In genomic region chr7:67973180-67974014, GRCm38 (mm10) we compare ENCODE assay signal across 8 mouse cellular contexts. TPM values are rescaled to one million over a fixed set of nuclear protein-coding genes. Genes with fewer than 3 reads are reported as not detected.
DNase-seq lines count a peak whose midpoint lies in the region; ATAC-seq and TF ChIP-seq lines count a peak whose summit lies in the region.

No protein-coding gene starts in this region.

- H3K36me3 ChIP-seq in MEL (ENCODE audit: control insufficient read depth in 1 of 2, insufficient read depth in 2 of 2, low read length in 2 of 2), result peaks cover 0 to 16% of the 10 kb centered on the region in 2 experiments; a peak in 2 of 4 replicates
- H3K36me3 ChIP-seq in heart, embryonic 12.5 days, result no peaks in the 10 kb centered on the region
- H3K36me3 ChIP-seq in kidney, postnatal 0 days (ENCODE audit: insufficient read depth, low read length), result no peaks in the 10 kb centered on the region
- peaks cover 28% of the 10 kb centered on the region for H3K36me3 ChIP-seq in megakaryocyte, embryonic 14.5 days (replicated peaks; ENCODE audit: low read length)

- peak overlapping the region; percentile 86 for H3K27ac ChIP-seq in MEL (ENCODE audit: control insufficient read depth, low read depth, low read length)
- peak overlapping the region; percentile 92 for H3K27ac ChIP-seq in heart, embryonic 12.5 days (ENCODE audit: poor library complexity, severe bottlenecking)
- peak overlapping the region; percentile 63 for H3K27ac ChIP-seq in kidney, postnatal 0 days

- TF ChIP-seq EP300 in MEL (IDR thresholded peaks at IDR 0.05; ENCODE audit: low read depth in 1 of 2, low read length in 2 of 2), result peak; percentile 81 to 90

- TF ChIP-seq RAD21 in MEL (IDR thresholded peaks at IDR 0.05; ENCODE audit: low read depth, low read length), result peak; percentile 1; the same call in 1 of the 2 replicates

- peak; percentile 90 for DNase-seq in MEL (ENCODE audit: low read depth, low spot score)
- peak; percentile 53 for DNase-seq in embryo, embryonic 10 days (ENCODE audit: low spot score)
- peak; percentile 90 for DNase-seq in kidney, postnatal 0 days (ENCODE audit: low spot score)
- no peak for DNase-seq in thymus, adult 18-20 months
- no peak for DNase-seq in right cerebral cortex, postnatal 4 days
- DNase-seq in natural killer cell, adult 2 months (ENCODE audit: low spot score in 2 of 2), result no peak

- H3K4me1 ChIP-seq in MEL (ENCODE audit: control insufficient read depth in 1 of 2, insufficient read depth in 2 of 2, low read length in 2 of 2), result peaks cover 15 to 17% of the 10 kb centered on the region in 2 experiments
- peaks cover 84% of the 10 kb centered on the region for H3K4me1 ChIP-seq in heart, embryonic 12.5 days (replicated peaks)
- peaks cover 46% of the 10 kb centered on the region for H3K4me1 ChIP-seq in kidney, postnatal 0 days (replicated peaks; ENCODE audit: insufficient read depth, low read length)
- peaks cover 81% of the 10 kb centered on the region for H3K4me1 ChIP-seq in megakaryocyte, embryonic 14.5 days

- ATAC-seq in heart, embryonic 12.5 days (ENCODE audit: insufficient number of reproducible peaks, low FRiP score), result peak; percentile 67; the same call in 1 of the 2 replicates
- ATAC-seq in kidney, postnatal 0 days (replicated peaks; ENCODE audit: low FRiP score, low read depth), result no peak

- 4% methylated on average over 15 of the region's 15 CpGs for WGBS in heart, embryonic 12.5 days
- WGBS in kidney, postnatal 0 days, result 4% methylated on average over 15 of the region's 15 CpGs

- H3K9me3 ChIP-seq in MEL (replicated peaks; ENCODE audit: insufficient read depth, low read length), result no peaks in the 10 kb centered on the region
- H3K9me3 ChIP-seq in heart, embryonic 12.5 days (replicated peaks), result no peaks in the 10 kb centered on the region
- no peaks in the 10 kb centered on the region for H3K9me3 ChIP-seq in kidney, postnatal 0 days (replicated peaks; ENCODE audit: low read length)
- no peaks in the 10 kb centered on the region for H3K9me3 ChIP-seq in megakaryocyte, embryonic 14.5 days

- no peak for TF ChIP-seq POLR2A in MEL (IDR thresholded peaks at IDR 0.05; ENCODE audit: control insufficient read depth in 1 of 2, insufficient read depth in 1 of 2, low read depth in 1 of 2, low read length in 2 of 2, poor library complexity in 1 of 2)

- no peaks in the 10 kb centered on the region for H3K27me3 ChIP-seq in MEL (ENCODE audit: control insufficient read depth in 1 of 2, insufficient read depth in 2 of 2, low read length in 2 of 2)
- no peaks in the 10 kb centered on the region for H3K27me3 ChIP-seq in heart, embryonic 12.5 days (replicated peaks)
- no peaks in the 10 kb centered on the region for H3K27me3 ChIP-seq in kidney, postnatal 0 days (ENCODE audit: insufficient read depth, low read length)
- H3K27me3 ChIP-seq in megakaryocyte, embryonic 14.5 days (replicated peaks), result no peaks in the 10 kb centered on the region

- peak overlapping the region; percentile 58 for H3K4me2 ChIP-seq in heart, embryonic 12.5 days
- peak overlapping the region; percentile 21 for H3K4me2 ChIP-seq in kidney, postnatal 0 days (ENCODE audit: low read length)

- no peak for TF ChIP-seq CTCF in MEL (IDR thresholded peaks at IDR 0.05 in 2 of 3, conservative IDR thresholded peaks at IDR 0.05 in 1 of 3; ENCODE audit: control insufficient read depth in 1 of 3, insufficient read depth in 1 of 3, low read depth in 2 of 3, low read length in 3 of 3, poor library complexity in 1 of 3, severe bottlenecking in 1 of 3)
- TF ChIP-seq CTCF in kidney, postnatal 0 days (IDR thresholded peaks at IDR 0.05; ENCODE audit: low read depth), result no peak

- peaks cover 10% of the 10 kb centered on the region for H3K79me2 ChIP-seq in MEL (ENCODE audit: control insufficient read depth, insufficient read depth, low read length, poor library complexity)

- H3K9ac ChIP-seq in MEL (ENCODE audit: control insufficient read depth, low read depth, low read length, poor library complexity, severe bottlenecking), result peak overlapping the region; percentile 58
- peak overlapping the region; percentile 41 for H3K9ac ChIP-seq in heart, embryonic 12.5 days
- 0 out of 2 replicates have a peak overlapping the region, but pooled peaks have one; percentile 8 for H3K9ac ChIP-seq in kidney, postnatal 0 days (ENCODE audit: low read depth, low read length)

- H3K4me3 ChIP-seq in MEL (ENCODE audit: control insufficient read depth in 1 of 2, insufficient read depth in 1 of 2, low read depth in 2 of 2, low read length in 2 of 2), result peak overlapping the region; percentile 27 to 55
- 0 out of 2 replicates have a peak overlapping the region, but pooled peaks have one; percentile 4 for H3K4me3 ChIP-seq in heart, embryonic 12.5 days
- no peak overlapping the region for H3K4me3 ChIP-seq in kidney, postnatal 0 days (replicated peaks; ENCODE audit: low read depth, low read length)
- peak overlapping the region; percentile 87 for H3K4me3 ChIP-seq in megakaryocyte, embryonic 14.5 days (replicated peaks)

TF ChIP-seq in MEL, 35 proteins besides CTCF, POLR2A, EP300 and RAD21:
- TF ChIP-seq ELF1 (IDR thresholded peaks at IDR 0.05; ENCODE audit: low read depth, low read length) (peak; percentile 61), ZC3H11A (IDR thresholded peaks at IDR 0.05; ENCODE audit: low read depth, low read length) (no peak), SIN3A (IDR thresholded peaks at IDR 0.05; ENCODE audit: low read length) (peak; percentile 73), CHD2 (IDR thresholded peaks at IDR 0.05; ENCODE audit: low read length) (peak; percentile 30; the same call in 1 of the 2 replicates), E2F4 (IDR thresholded peaks at IDR 0.05; ENCODE audit: borderline replicate concordance, low read depth, low read length) (no peak), GATA1 (IDR thresholded peaks at IDR 0.05; ENCODE audit: low read depth, low read length) (peak; percentile 90), KAT2A (conservative IDR thresholded peaks at IDR 0.05; ENCODE audit: low read depth, low read length) (0 out of 2 replicates have a peak, but pooled peaks have one; percentile 16), POLR2AphosphoS5 (IDR thresholded peaks at IDR 0.05; ENCODE audit: borderline replicate concordance, low read depth, low read length) (no peak), MXI1 (IDR thresholded peaks at IDR 0.05; ENCODE audit: low read depth, low read length) (0 out of 2 replicates have a peak, but pooled peaks have one; percentile 48), CHD1 (IDR thresholded peaks at IDR 0.05; ENCODE audit: low read depth, low read length) (peak; percentile 86), MYC (IDR thresholded peaks at IDR 0.05; ENCODE audit: low read depth, low read length) (no peak), TAL1 (IDR thresholded peaks at IDR 0.05; ENCODE audit: low read length) (peak; percentile 94), NELFE (IDR thresholded peaks at IDR 0.05; ENCODE audit: low read depth, low read length) (no peak), MYB (IDR thresholded peaks at IDR 0.05; ENCODE audit: low read depth, low read length) (peak; percentile 60), USF2 (IDR thresholded peaks at IDR 0.05; ENCODE audit: borderline replicate concordance in 1 of 2, insufficient read depth in 1 of 2, low read depth in 1 of 2, low read length in 2 of 2) (no peak), TBP (IDR thresholded peaks at IDR 0.05; ENCODE audit: low read depth, low read length) (0 out of 2 replicates have a peak, but pooled peaks have one; percentile 14), POLR2AphosphoS2 (IDR thresholded peaks at IDR 0.05; ENCODE audit: low read length) (no peak), MAX (IDR thresholded peaks at IDR 0.05; ENCODE audit: low read length) (0 out of 2 replicates have a peak, but pooled peaks have one; percentile 43), MAZ (IDR thresholded peaks at IDR 0.05; ENCODE audit: low read depth, low read length) (no peak), RCOR1 (IDR thresholded peaks at IDR 0.05; ENCODE audit: low read depth, low read length) (peak; percentile 76), NRF1 (IDR thresholded peaks at IDR 0.05; ENCODE audit: insufficient read depth, low read depth, low read length, poor library complexity, severe bottlenecking) (no peak), USF1 (IDR thresholded peaks at IDR 0.05; ENCODE audit: low read depth, low read length) (0 out of 2 replicates have a peak, but pooled peaks have one; percentile 1), ZMIZ1 (IDR thresholded peaks at IDR 0.05; ENCODE audit: low read depth, low read length) (no peak), MAFK (IDR thresholded peaks at IDR 0.05; ENCODE audit: borderline replicate concordance, low read depth, low read length) (no peak), SMC3 (IDR thresholded peaks at IDR 0.05; ENCODE audit: low read depth, low read length) (no peak), TCF12 (IDR thresholded peaks at IDR 0.05; ENCODE audit: low read depth, low read length) (peak; percentile 93), HCFC1 (IDR thresholded peaks at IDR 0.05; ENCODE audit: low read depth, low read length) (peak; percentile 46; the same call in 1 of the 2 replicates), GABPA (IDR thresholded peaks at IDR 0.05; ENCODE audit: low read depth, low read length) (no peak), ETS1 (IDR thresholded peaks at IDR 0.05; ENCODE audit: low read depth, low read length) (peak; percentile 83), ZKSCAN1 (IDR thresholded peaks at IDR 0.05; ENCODE audit: low read depth, low read length) (no peak)

RNA-seq across cellular contexts. Expression of gene Igf1r, which starts 20.8 kb away (rescaled TPM):
- total RNA-seq in MEL (2012; rRNA removed), result 11.9 and 13.8 TPM in 2 replicates
- 10 to 100 TPM in 1 of 2 experiments, not detected in 1; 11.8 TPM for polyA plus RNA-seq in MEL (2012; ENCODE audit: insufficient read depth in 1 of 2, insufficient read length in 2 of 2, low read depth in 1 of 2, low replicate concordance in 2 of 2, missing spikeins in 1 of 2)
- 25.6 and 27.5 TPM in 2 replicates for polyA plus RNA-seq in heart, embryonic 12.5 days (2016; fragmentation: Nextera tagmentation; extraction: Ambion mirVana)
- 18.1 and 18.4 TPM in 2 replicates for polyA plus RNA-seq in kidney, postnatal 0 days (2015; fragmentation: Nextera tagmentation; extraction: Ambion mirVana)
- 8.7 and 14.2 TPM in 2 replicates for polyA plus RNA-seq in megakaryocyte, embryonic 14.5 days (2012; ENCODE audit: insufficient read depth, low replicate concordance)

Comparison
In these comparisons a context has a peak if more than half of its experiments do, and no peak if none do; other contexts are left out.
1. DNase-seq: peak in MEL (single experiment), embryo, embryonic 10 days (single experiment) and kidney, postnatal 0 days (single experiment); none in thymus, adult 18-20 months (0 of 2), right cerebral cortex, postnatal 4 days (single experiment) and natural killer cell, adult 2 months (0 of 2).
2. H3K9ac ChIP-seq: peak in every context shown above with its lines; median percentile 58 in MEL; 41 in heart, embryonic 12.5 days; 8 in kidney, postnatal 0 days.
3. Peak in every context shown above with its lines, with median percentiles within 50 percentile points of each other: H3K27ac ChIP-seq.